Comparison of ENCODE assay signal across 7 mouse cellular contexts in the genomic region with DNA sequence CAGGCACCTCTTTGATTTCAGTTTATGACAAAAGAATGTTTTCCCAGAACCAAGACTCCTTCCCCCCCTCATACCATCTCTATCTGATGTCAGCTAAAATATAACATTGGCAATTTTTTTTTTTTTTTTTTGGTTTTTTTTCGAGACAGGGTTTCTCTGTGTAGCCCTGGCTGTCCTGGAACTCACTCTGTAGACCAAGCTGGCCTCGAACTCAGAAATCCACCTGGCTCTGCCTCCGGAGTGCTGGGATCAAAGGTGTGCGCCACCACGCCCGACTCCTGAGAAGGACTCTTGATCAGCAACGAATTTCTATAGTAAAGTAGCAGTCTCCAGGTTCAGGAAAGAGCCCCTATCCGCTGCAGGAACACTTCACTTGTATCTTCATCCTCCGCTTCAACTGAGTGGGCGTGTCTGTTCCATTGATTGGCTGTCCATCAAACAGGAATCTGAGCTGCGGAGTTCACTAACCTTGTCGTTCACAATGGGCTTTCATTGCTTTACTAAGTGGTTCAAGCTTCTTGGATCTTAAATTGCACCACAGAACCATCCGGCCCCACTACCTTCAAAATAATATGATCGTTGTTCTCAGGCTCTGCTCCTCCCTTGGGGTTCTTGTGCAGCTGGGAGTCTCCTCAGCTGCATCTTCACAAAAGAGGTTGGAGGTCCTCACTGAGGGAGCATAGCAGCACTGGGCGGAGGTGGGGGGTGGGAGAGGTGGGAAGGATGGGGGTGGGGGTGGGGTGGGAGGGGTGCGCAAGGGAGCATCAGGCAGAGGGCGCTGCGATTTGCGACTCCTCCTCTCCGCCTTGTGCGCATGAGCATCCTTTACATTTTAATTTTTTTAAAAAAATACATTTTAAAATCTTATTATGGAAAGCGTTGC. TPM values are rescaled to one million over a fixed set of nuclear protein-coding genes. Genes with fewer than 3 reads are reported as not detected.
DNase-seq lines count a peak whose midpoint lies in the region; ATAC-seq and TF ChIP-seq lines count a peak whose summit lies in the region.

No protein-coding gene starts in this region.

- H3K4me2 ChIP-seq in lung, postnatal 0 days (replicated peaks; ENCODE audit: low read depth, low read length), result peak overlapping the region; percentile 22
- peak overlapping the region; percentile 53 for H3K4me2 ChIP-seq in forebrain, embryonic 12.5 days
- H3K4me2 ChIP-seq in neural tube, embryonic 15.5 days, result peak overlapping the region; percentile 58

- TF ChIP-seq CTCF in lung, postnatal 0 days (IDR thresholded peaks at IDR 0.05), result no peak

- no peaks in the 10 kb centered on the region for H3K36me3 ChIP-seq in lung, postnatal 0 days (ENCODE audit: insufficient read depth, low read length)
- no peaks in the 10 kb centered on the region for H3K36me3 ChIP-seq in forebrain, embryonic 12.5 days (replicated peaks)
- no peaks in the 10 kb centered on the region for H3K36me3 ChIP-seq in neural tube, embryonic 15.5 days

- TF ChIP-seq EP300 in lung, postnatal 0 days (IDR thresholded peaks at IDR 0.05), result no peak

- no peaks in the 10 kb centered on the region for H3K4me1 ChIP-seq in lung, postnatal 0 days (ENCODE audit: insufficient read depth, low read depth, low read length)
- peaks cover 11% of the 10 kb centered on the region for H3K4me1 ChIP-seq in forebrain, embryonic 12.5 days
- peaks cover 8% of the 10 kb centered on the region; the same call in 1 of the 2 replicates for H3K4me1 ChIP-seq in neural tube, embryonic 15.5 days

- no peak overlapping the region for H3K9ac ChIP-seq in lung, postnatal 0 days (replicated peaks; ENCODE audit: low read depth)
- H3K9ac ChIP-seq in forebrain, embryonic 12.5 days, result peak overlapping the region; percentile 46
- peak overlapping the region; percentile 48; the same call in 1 of the 2 replicates for H3K9ac ChIP-seq in neural tube, embryonic 15.5 days (replicated peaks)

- DNase-seq in lung, postnatal 0 days (ENCODE audit: low spot score), result peak; percentile 60
- DNase-seq in lung, postnatal 14 days, result no peak
- DNase-seq in left cerebral cortex, postnatal 14 days (ENCODE audit: low spot score in 2 of 2), result peak; percentile 23
- no peak for DNase-seq in cerebellum, adult 9-10 months

- H3K27ac ChIP-seq in lung, postnatal 0 days (ENCODE audit: low read length), result no peak overlapping the region
- H3K27ac ChIP-seq in forebrain, embryonic 12.5 days, result peak overlapping the region; percentile 76
- H3K27ac ChIP-seq in neural tube, embryonic 15.5 days (replicated peaks), result peak overlapping the region; percentile 78

- no peaks in the 10 kb centered on the region for H3K9me3 ChIP-seq in lung, postnatal 0 days (ENCODE audit: low read length)
- H3K9me3 ChIP-seq in forebrain, embryonic 12.5 days, result no peaks in the 10 kb centered on the region
- H3K9me3 ChIP-seq in neural tube, embryonic 15.5 days (replicated peaks), result no peaks in the 10 kb centered on the region

- 11% methylated on average over 22 of the region's 22 CpGs for WGBS in lung, postnatal 0 days
- WGBS in forebrain, embryonic 12.5 days, result 3% methylated on average over 22 of the region's 22 CpGs
- WGBS in neural tube, embryonic 15.5 days, result 9% methylated on average over 22 of the region's 22 CpGs

- intact Hi-C loops in left cerebral cortex, postnatal 14 days (cut with DNase I), result no loop called here

- no peak overlapping the region for H3K4me3 ChIP-seq in lung, postnatal 0 days (ENCODE audit: low read depth, low read length)
- peak overlapping the region; percentile 33 for H3K4me3 ChIP-seq in forebrain, embryonic 12.5 days (replicated peaks)
- H3K4me3 ChIP-seq in neural tube, embryonic 15.5 days (replicated peaks), result peak overlapping the region; percentile 43

- no peak; the same call in 1 of the 2 replicates for ATAC-seq in lung, postnatal 0 days
- ATAC-seq in forebrain, embryonic 12.5 days (ENCODE audit: low FRiP score), result peak; percentile 89
- ATAC-seq in neural tube, embryonic 15.5 days (ENCODE audit: low FRiP score), result peak; percentile 89
- no peak for ATAC-seq in activated CD4-positive, CD25-positive, alpha-beta regulatory T cell, adult 4 months

- H3K27me3 ChIP-seq in lung, postnatal 0 days (replicated peaks; ENCODE audit: insufficient read depth, low read length), result no peaks in the 10 kb centered on the region
- H3K27me3 ChIP-seq in forebrain, embryonic 12.5 days, result no peaks in the 10 kb centered on the region
- H3K27me3 ChIP-seq in neural tube, embryonic 15.5 days (replicated peaks), result no peaks in the 10 kb centered on the region

RNA-seq across cellular contexts. Expression of a gene that starts 14.1 kb away (rescaled TPM):
- 38.1 and 44.2 TPM in 2 replicates for polyA plus RNA-seq in lung, postnatal 0 days (2015; fragmentation: Nextera tagmentation; extraction: Ambion mirVana)
- 488 and 520 TPM in 2 replicates for polyA plus RNA-seq in forebrain, embryonic 12.5 days (2016; fragmentation: Nextera tagmentation; extraction: Ambion mirVana)
- 100 to 1,000 TPM; 182 to 200 TPM for total RNA-seq in left cerebral cortex, postnatal 14 days (2021)
- 215 and 230 TPM in 2 replicates for polyA plus RNA-seq in neural tube, embryonic 15.5 days (2015; fragmentation: Nextera tagmentation; extraction: Ambion mirVana)
- 10 to 100 TPM; 57.4 to 63.3 TPM for polyA plus RNA-seq in activated CD4-positive, CD25-positive, alpha-beta regulatory T cell, adult 4 months (2017; shearing (Covaris generic))

RNA-seq across cellular contexts. Expression of a gene that starts 24.9 kb away (rescaled TPM):
- polyA plus RNA-seq in lung, postnatal 0 days (2015; fragmentation: Nextera tagmentation; extraction: Ambion mirVana), result 2.0 and 3.3 TPM in 2 replicates
- polyA plus RNA-seq in forebrain, embryonic 12.5 days (2016; fragmentation: Nextera tagmentation; extraction: Ambion mirVana), result 6.0 and 8.3 TPM in 2 replicates
- 1 to 10 TPM; 1.7 to 2.4 TPM for total RNA-seq in left cerebral cortex, postnatal 14 days (2021)
- 3.4 and 3.7 TPM in 2 replicates for polyA plus RNA-seq in neural tube, embryonic 15.5 days (2015; fragmentation: Nextera tagmentation; extraction: Ambion mirVana)
- polyA plus RNA-seq in activated CD4-positive, CD25-positive, alpha-beta regulatory T cell, adult 4 months (2017; shearing (Covaris generic)), result 10 to 100 TPM; 10.7 to 13.4 TPM

Comparison
In these comparisons a context has a peak if more than half of its experiments do, and no peak if none do; other contexts are left out.
1. DNase-seq: peak in lung, postnatal 0 days (single experiment) and left cerebral cortex, postnatal 14 days (2 of 2); none in lung, postnatal 14 days (single experiment) and cerebellum, adult 9-10 months (single experiment).
2. ATAC-seq: peak in forebrain, embryonic 12.5 days (single experiment) and neural tube, embryonic 15.5 days (single experiment); none in lung, postnatal 0 days (single experiment) and activated CD4-positive, CD25-positive, alpha-beta regulatory T cell, adult 4 months (single experiment).
3. Peak in every context shown above with its lines, with median percentiles within 50 percentile points of each other: H3K4me2 ChIP-seq.